Mouse (Mus musculus) testis, adult 2 months (tissue): ENCODE results near the gene Mfap4. TPM values are rescaled to one million over a fixed set of nuclear protein-coding genes. Genes with fewer than 3 reads are reported as not detected.

ENCODE experiments used
- H3K27ac ChIP-seq: fragments of 200-500 bp; 2 replicates; pipeline ENCODE4 v1.5.1; 2012; ENCODE audit warnings: low read depth, low read length; ENCODE audit not compliant: control insufficient read depth, insufficient read depth
- H3K27me3 ChIP-seq: fragments of 200-500 bp; 2 replicates; pipeline ENCODE4 v1.6.1; 2012; ENCODE audit warnings: mild to moderate bottlenecking, low read length, moderate library complexity; ENCODE audit not compliant: control insufficient read depth, insufficient read depth
- H3K36me3 ChIP-seq: fragments of 200-500 bp; 2 replicates; pipeline ENCODE4 v1.6.1; 2012; ENCODE audit warnings: mild to moderate bottlenecking, low read length; ENCODE audit not compliant: control insufficient read depth, insufficient read depth
- H3K4me1 ChIP-seq: fragments of 200-500 bp; 2 replicates; pipeline ENCODE4 v1.6.1; 2012; ENCODE audit warnings: low read length; ENCODE audit not compliant: control insufficient read depth, insufficient read depth
- H3K4me3 ChIP-seq: fragments of 200-500 bp; 2 replicates; pipeline ENCODE4 v1.5.1; 2012; ENCODE audit warnings: low read depth, mild to moderate bottlenecking, low read length, moderate library complexity, mixed read lengths; ENCODE audit not compliant: control insufficient read depth
- CTCF ChIP-seq: fragments of 200-500 bp; IDR thresholded peaks from 2 replicates; pipeline ENCODE4 v1.5.1; 2012; ENCODE audit warnings: low read depth, mild to moderate bottlenecking, inconsistent platforms, low read length, moderate library complexity; ENCODE audit not compliant: control insufficient read depth, insufficient read depth, insufficient replicate concordance
- POLR2A ChIP-seq: fragments of 200-500 bp; IDR thresholded peaks from 2 replicates; pipeline ENCODE4 v1.6.1; 2012; ENCODE audit warnings: low read depth, mild to moderate bottlenecking, inconsistent platforms, low read length, moderate library complexity; ENCODE audit not compliant: control insufficient read depth
- polyA plus RNA-seq: library from polyadenylated mRNA; depleted of rRNA; stranded (reverse); fragments of >200 nt; gene quantifications from 2 replicates; pipeline ENCODE4 v1.2.3, GENCODE M21; 2012; rRNA removed

Gene Mfap4
- polyA plus RNA-seq, 1 experiment = 29.5 TPM

DNA sequence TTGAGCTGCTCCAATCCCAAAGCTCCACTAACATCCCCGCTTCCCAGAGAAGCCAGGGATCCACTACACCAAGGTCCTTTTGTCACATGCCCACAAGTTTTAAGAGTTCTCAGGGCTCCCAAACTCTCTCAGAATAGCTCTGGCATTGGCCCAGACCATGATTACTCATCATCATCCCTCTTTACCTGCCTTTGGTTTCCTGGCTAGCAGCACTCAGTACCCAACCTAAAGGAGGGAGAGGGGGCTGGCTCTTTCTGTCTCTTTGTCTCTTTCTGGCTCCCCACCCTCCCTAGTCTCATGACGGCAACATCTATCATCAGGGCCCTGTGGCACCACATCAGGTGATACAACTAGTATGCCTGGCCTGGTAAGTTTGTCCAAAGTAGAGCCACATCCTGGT is 47.6 kb downstream of the Mfap4 start:
- H3K27ac ChIP-seq = no peak overlapping the region
- no peaks in the 10 kb centered on the region for H3K4me1 ChIP-seq
- no peak for TF ChIP-seq POLR2A
- no peak for TF ChIP-seq CTCF
- no peaks in the 10 kb centered on the region for H3K27me3 ChIP-seq
- H3K36me3 ChIP-seq = no peaks in the 10 kb centered on the region; the same call in 1 of the 2 replicates
- no peak overlapping the region for H3K4me3 ChIP-seq

DNA sequence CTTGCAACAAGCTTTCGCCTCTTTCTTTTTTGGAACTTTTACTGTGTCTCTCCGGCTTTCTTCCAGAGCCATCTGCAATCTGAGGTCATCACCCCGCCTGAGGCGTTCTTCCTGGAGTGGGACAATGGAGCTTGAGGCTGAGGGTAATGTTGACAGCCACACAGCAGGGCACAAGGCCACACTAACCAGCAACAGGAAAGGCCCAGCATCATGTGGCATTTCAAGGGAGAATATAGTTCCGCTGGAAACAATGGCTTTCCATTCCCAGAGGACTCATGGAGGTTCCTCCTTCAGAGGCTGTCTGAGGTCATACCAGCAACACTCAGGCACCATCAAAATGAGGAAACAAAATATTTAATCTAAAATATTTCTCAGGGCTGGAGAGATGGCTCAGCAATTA is 48.3 kb downstream of the Mfap4 start:
- H3K27ac ChIP-seq = no peak overlapping the region
- no peaks in the 10 kb centered on the region for H3K4me1 ChIP-seq
- H3K4me3 ChIP-seq = no peak overlapping the region
- no peaks in the 10 kb centered on the region for H3K27me3 ChIP-seq
- TF ChIP-seq CTCF (no peak), POLR2A (no peak)
- H3K36me3 ChIP-seq = no peaks in the 10 kb centered on the region; the same call in 1 of the 2 replicates

GRCm38 (mm10) chr11:61535530-61535929 is 50.3 kb downstream of the Mfap4 start:
- H3K4me1 ChIP-seq = no peaks in the 10 kb centered on the region
- no peaks in the 10 kb centered on the region; the same call in 1 of the 2 replicates for H3K36me3 ChIP-seq
- TF ChIP-seq POLR2A = no peak
- no peak for TF ChIP-seq CTCF
- H3K27ac ChIP-seq = no peak overlapping the region
- no peaks in the 10 kb centered on the region for H3K27me3 ChIP-seq
- H3K4me3 ChIP-seq = no peak overlapping the region

DNA sequence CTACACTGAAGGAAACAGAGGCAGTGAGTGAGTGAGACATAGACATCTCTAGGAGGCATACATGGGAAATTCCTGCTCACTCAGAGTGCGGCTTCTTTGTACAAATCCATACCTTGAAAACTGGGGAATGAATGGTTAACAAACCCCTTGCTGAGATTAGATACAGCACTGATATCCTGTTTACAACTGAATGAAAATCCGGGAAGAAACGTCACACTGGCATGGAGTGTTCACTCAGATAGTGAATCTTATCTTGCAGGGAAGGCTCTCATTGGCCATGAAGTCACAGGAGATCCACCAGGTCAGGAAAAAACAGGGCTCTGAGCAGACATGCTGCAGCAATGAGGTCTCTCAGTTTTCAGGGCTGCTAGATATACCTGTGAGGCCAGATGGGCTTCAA is 51.7 kb downstream of the Mfap4 start:
- Histone ChIP-seq H3K4me1 (no peaks in the 10 kb centered on the region), H3K27me3 (no peaks in the 10 kb centered on the region), H3K4me3 (no peak overlapping the region), H3K27ac (no peak overlapping the region), H3K36me3 (no peaks in the 10 kb centered on the region; the same call in 1 of the 2 replicates)
- TF ChIP-seq POLR2A (no peak), CTCF (no peak)

DNA sequence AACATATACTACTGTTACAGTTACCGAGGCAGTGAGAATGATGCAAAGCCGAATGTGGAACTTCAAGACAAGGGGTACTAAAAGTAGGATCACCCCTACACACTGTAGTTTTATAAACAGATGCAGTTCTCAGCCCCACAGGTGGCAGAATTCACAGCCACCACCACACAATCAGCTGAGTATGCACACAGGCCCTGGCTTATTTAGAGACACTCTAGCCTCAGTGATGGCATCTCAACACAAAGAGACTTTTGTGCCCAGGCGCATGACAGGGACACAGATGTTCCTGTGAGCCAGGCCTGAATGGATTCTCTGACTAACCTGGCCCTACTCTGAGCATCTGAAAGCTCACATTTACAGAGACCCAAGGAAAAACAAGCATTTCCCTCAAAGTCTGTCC is 52.1 kb downstream of the Mfap4 start:
- no peak for TF ChIP-seq CTCF
- no peak for TF ChIP-seq POLR2A
- Histone ChIP-seq H3K27ac (no peak overlapping the region), H3K4me1 (no peaks in the 10 kb centered on the region), H3K36me3 (no peaks in the 10 kb centered on the region; the same call in 1 of the 2 replicates), H3K4me3 (no peak overlapping the region), H3K27me3 (no peaks in the 10 kb centered on the region)

Other genes starting within 250 kb of the Mfap4 start
- gene Aldh3a2, start 218.0 kb upstream of the Mfap4 start, polyA plus RNA-seq = 18.3 and 21.3 TPM in 2 replicates
- gene Slc47a2, start 142.6 kb upstream of the Mfap4 start, polyA plus RNA-seq = 69.1 and 87.1 TPM in 2 replicates
- gene Slc47a1, start 107.1 kb upstream of the Mfap4 start, polyA plus RNA-seq = 0.82 and 1.4 TPM in 2 replicates
- 18.2 and 18.4 TPM in 2 replicates for gene Rnf112, start 31.3 kb upstream of the Mfap4 start, polyA plus RNA-seq
- 9.6 and 10.6 TPM in 2 replicates for gene Mapk7, start 9.0 kb downstream of the Mfap4 start, polyA plus RNA-seq
- 295 and 310 TPM in 2 replicates for gene B9d1, start 19.7 kb downstream of the Mfap4 start, polyA plus RNA-seq
- gene Epn2, start 94.3 kb downstream of the Mfap4 start, polyA plus RNA-seq = 18.3 and 25.7 TPM in 2 replicates
- gene Grap, start 167.8 kb downstream of the Mfap4 start, polyA plus RNA-seq = 2.2 and 3.0 TPM in 2 replicates
- gene Fam83g, start 198.7 kb downstream of the Mfap4 start, polyA plus RNA-seq = 1.1 and 1.3 TPM in 2 replicates
- 0.27 and 0.31 TPM in 2 replicates for gene Slc5a10, start 235.4 kb downstream of the Mfap4 start, polyA plus RNA-seq